Mouse (Mus musculus) thymus, postnatal 36 days (tissue): Measurements from ENCODE around the gene Neurog1.

Experiments used
- DNase-seq, 2 experiments: peaks; one replicate each; pipeline ENCODE4 v3.0.0; 2022; ENCODE audit warnings: mixed read lengths in 2 of 2

Gene Neurog1

GRCm38 (mm10) chr13:56257469-56258153 is 5.6 kb upstream of the Neurog1 start:
- no peak for DNase-seq

GRCm38 (mm10) chr13:56256716-56257299 is 4.8 kb upstream of the Neurog1 start:
- no peak for DNase-seq

GRCm38 (mm10) chr13:56253379-56253778 is 1.4 kb upstream of the Neurog1 start:
- no peak for DNase-seq

GRCm38 (mm10) chr13:56252783-56253182 is 820 bp upstream of the Neurog1 start:
- DNase-seq, result no peak

- DNase-seq, result no peak
Observed at GRCm38 (mm10) chr13:56251176-56251923, 613 bp downstream of the Neurog1 start.

GRCm38 (mm10) chr13:56250551-56251161 is 1.3 kb downstream of the Neurog1 start:
- no peak for DNase-seq

- DNase-seq, result no peak
Observed at GRCm38 (mm10) chr13:56249593-56250341, 2.2 kb downstream of the Neurog1 start.

- DNase-seq, result no peak
Observed at GRCm38 (mm10) chr13:56243104-56243503, 8.9 kb downstream of the Neurog1 start.

GRCm38 (mm10) chr13:56240012-56240770 is 11.8 kb downstream of the Neurog1 start:
- no peak for DNase-seq

- peak in 1 of 2 experiments; percentile 46 for DNase-seq
Observed at GRCm38 (mm10) chr13:56237905-56238304, 14.1 kb downstream of the Neurog1 start.

GRCm38 (mm10) chr13:56236194-56236593 is 15.8 kb downstream of the Neurog1 start:
- DNase-seq, result no peak

GRCm38 (mm10) chr13:56228790-56229189 is 23.2 kb downstream of the Neurog1 start:
- DNase-seq, result peak in 1 of 2 experiments; percentile 22

- no peak for DNase-seq
Observed at GRCm38 (mm10) chr13:56226175-56226954, 25.6 kb downstream of the Neurog1 start.

- peak; percentile 15 to 44 for DNase-seq
Observed at GRCm38 (mm10) chr13:56223625-56224024, 28.3 kb downstream of the Neurog1 start.

GRCm38 (mm10) chr13:56222849-56223246 is 29.1 kb downstream of the Neurog1 start:
- no peak for DNase-seq

GRCm38 (mm10) chr13:56221995-56222848 is 29.7 kb downstream of the Neurog1 start:
- no peak for DNase-seq

- DNase-seq, result no peak
Observed at GRCm38 (mm10) chr13:56221129-56221910, 30.6 kb downstream of the Neurog1 start.

- peak; percentile 29 to 48 for DNase-seq
Observed at GRCm38 (mm10) chr13:56219254-56219653, 32.7 kb downstream of the Neurog1 start.

GRCm38 (mm10) chr13:56216090-56216489 is 35.9 kb downstream of the Neurog1 start:
- no peak for DNase-seq
